Mouse (Mus musculus): ENCODE results near the gene Ccdc91.

The Ccdc91 gene

DNA sequence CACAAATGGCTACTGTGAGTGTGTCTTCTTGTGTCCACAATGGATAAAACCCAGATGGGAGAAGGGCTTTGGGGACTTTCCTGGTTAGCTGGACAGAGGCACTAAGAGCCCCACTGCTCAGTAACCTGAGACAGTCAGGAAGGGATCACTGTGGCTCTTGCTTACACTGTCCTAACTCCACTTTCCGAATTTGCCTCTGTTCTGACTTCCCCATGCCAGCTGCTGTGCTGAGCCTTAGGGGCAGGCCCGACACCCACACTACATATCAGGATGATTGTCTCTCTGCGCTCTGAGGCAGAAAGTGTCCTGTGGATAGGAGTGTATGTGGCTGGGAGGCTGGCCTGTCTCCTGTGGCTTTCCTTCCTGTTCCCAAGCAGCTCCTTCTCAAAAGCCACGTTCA lies 97.5 kb downstream of the Ccdc91 start:
- no peak for DNase-seq (ENCODE audit: low spot score)

DNA sequence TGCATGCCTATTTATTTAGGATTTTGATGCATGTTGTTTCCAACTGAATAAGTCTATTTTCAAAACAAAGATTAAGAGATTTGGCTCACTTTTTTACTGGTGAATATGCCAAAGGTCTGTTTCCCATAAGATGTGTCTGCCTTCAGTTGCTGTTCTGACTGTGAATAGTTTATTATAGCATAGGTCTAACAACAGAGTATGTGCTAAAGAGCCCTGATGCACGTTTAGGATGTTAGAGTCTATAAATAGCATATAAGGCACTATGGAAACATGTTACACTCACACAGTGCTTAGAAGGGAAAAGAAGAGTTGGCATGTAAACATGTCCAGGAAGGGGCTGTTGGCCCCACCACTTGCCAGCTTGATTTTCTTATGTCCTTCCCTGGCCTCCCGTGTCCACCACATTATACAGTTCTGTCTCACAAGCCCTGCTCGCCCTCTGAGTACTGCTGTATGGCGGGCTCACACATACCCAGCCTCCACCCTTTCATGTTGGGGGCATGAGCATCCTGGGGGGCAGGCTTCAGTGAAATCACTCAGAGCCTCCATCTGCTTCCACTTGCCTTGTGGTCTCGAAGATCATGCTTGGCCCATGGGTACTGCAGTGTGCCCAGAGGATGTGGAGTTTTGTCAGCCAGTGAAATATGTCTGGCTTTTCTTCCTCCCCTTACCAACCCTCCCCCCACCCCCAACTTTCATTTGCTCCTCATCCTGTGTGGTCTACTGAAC lies 99.0 kb downstream of the Ccdc91 start:
- no peak for DNase-seq (ENCODE audit: low spot score)

DNA sequence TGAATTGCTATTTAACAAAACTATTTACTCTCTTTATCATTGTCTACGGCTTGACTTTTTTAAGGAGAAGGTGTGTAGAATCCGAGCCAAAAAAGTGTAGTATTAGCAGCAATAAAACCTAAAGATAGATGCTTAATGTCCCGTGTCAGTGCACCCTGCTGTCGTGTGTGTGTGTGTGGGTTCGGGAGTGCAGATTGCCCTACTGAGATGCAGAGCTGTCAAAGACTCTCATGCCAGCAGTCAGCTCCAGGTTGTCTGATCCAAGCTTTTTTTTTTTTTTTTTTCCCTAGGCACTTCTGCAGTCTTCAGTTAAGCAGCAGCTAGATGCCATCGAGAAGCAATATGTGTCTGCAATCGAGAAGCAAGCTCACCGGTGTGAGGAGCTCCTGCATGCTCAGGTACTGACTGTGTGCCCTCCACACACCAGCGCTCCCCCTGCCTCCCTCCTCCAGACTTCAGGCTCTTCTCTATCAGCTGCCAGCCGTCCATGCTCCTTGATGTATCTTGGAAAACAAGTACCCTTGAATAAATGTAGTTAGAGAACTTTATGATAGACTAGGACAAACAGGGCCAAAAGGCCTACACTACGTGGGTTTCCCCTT lies 99.7 kb downstream of the Ccdc91 start:
- no peak for DNase-seq (ENCODE audit: low spot score)

DNA sequence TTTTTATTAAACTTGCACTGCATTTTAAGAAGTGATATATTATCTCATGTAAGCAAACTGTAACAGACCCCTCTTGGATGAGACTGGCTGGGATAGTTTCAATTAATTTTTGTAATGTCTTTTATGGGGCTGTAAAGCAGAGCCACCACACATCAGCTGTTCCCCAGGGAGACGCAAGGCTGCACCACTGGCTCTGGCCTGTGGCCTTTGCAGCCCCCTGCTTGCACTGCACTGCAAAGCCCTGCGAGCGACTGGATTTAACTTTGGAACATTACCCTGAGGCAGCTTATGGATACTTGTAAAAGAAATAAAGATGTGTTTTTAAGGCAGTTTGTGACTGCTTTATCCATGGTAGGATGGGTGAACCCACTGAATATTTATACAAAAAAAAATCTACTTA lies 112.0 kb downstream of the Ccdc91 start:
- no peak for DNase-seq (ENCODE audit: low spot score)

DNA sequence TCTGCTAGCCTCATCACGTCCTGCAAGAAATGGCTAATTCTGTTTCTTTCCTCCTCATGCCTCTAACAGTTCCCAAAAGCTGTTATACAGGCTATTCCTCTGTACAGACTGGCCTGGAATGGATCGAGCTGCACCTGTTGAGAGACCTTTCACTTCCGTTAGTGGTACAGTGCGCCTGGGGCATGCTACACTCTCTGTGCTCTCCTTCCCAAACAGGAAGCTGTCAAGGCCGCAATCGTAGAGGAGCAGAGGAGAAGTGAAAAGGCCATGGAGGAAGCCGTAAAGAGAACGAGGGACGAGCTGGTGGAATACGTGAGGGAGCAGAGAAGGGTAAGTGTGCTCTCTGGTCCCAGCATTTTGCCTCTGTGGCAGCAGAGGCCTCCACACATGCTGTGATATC lies 131.0 kb downstream of the Ccdc91 start:
- no peak for DNase-seq (ENCODE audit: low spot score)

DNA sequence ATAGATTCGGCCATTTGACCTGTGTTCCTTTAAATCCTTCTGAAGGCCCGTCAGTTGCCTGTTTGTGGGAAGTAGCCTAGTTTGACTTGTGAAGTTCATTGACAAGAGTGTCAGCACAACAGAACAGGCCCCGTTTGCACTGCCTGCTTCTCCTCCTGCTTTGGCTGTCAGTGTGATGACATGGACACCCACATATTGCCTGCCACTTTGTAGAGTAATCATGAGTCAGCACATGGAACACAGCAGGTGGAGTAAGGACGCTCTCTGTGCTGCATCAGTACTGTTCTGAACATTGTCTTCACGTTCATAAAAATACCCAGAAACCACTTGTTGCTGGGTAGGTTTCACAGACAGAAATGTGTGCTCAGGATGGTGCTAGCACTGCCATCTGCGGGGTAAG lies 132.0 kb downstream of the Ccdc91 start:
- DNase-seq (ENCODE audit: low spot score): no peak

DNA sequence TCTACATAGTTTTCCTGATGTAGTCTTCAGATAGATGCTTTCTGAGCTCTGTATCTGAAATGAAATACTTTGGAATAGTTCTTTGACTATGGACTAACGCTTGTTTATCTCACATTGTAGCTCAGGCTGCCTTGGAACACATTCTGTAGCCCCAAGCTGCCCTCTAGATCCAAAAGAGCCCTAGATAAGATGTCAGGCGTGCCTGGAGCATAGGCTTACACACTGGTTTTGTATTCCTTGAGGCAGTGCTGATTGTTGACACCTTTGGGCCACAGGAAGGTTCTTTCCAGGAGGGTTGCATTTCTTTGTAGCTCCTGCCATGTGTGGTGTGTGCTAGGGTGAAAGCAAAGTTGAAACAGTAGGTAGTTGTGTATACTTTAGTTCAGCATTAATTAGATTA lies 139.7 kb downstream of the Ccdc91 start:
- no peak for DNase-seq (ENCODE audit: low spot score)

DNA sequence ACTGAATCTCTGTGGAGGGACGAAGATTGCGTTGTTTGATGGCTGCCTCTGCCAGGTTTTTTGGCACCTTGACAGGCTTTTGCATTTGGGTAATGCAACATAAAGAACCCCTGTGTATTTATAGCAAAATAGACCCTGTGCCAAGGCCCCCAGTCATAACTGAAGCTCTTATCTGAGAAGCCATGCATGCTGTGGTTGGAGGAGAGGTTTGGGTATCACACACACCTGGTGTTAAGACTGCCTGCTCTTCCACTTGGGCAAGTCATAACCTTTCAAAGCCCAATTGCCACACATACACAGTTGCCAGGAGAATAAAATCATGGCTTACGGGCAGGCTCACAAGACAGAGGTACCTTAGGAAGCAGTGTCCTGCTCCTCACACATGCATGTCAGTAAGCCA lies 147.5 kb downstream of the Ccdc91 start:
- no peak for DNase-seq (ENCODE audit: low spot score)

DNA sequence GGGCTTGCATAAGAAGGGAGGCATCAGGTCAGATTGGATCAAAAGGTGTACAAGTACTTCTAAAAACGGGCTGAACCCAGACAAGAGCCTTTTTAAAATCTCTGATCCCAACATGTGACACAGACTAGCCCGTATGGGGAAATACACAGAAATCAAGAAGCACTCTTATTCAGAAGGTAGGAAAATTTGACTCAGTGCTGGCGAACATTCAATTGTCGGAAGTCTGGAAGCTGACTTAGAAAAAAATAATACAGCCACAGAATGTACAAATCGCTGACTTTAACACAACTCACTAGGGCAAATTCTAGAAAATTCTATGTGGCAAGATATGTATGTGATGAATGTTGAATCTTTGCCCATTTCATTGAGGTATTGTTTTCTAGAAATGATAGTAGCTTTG lies 160.8 kb downstream of the Ccdc91 start:
- no peak for DNase-seq (ENCODE audit: low spot score)

DNA sequence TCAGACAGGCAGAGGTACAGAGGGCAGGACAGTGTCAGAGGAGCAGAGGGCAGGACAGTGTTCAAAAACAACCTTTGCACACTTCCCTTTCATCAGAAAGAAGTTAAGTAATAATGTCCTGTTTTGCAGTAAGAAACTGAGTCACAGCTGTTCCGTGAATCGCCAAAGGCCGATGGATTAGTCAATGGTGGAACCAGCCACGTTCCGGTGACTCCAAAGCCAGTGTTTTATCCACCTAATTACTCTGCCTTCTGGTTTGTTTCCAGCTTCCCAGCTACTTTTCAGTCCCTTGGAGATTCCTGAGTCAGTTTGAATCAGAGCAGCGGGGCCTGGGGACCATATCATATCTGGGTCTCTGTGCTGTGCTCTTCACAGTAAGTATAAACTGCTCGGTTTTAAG lies 168.2 kb downstream of the Ccdc91 start:
- no peak for DNase-seq (ENCODE audit: low spot score)

DNA sequence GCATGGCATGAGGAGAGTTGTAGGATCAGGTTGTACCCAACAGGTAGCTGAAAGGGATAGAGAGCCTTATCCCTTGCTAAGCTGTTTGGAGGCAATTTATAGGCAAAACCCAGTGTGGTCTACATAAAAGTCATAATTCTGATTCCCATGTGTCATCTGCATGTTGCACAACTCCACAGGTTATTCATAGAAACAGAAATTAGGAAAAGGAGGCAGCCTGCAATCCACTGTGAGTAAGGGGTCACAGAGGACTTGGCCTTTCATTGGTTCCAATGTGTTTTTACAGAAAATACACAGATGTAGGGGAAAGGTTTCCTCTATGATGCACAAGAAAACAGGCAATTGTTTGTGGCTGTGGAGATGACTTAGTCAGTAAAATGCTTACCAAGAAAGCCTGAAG lies 168.8 kb downstream of the Ccdc91 start:
- no peak for DNase-seq (ENCODE audit: low spot score)

DNA sequence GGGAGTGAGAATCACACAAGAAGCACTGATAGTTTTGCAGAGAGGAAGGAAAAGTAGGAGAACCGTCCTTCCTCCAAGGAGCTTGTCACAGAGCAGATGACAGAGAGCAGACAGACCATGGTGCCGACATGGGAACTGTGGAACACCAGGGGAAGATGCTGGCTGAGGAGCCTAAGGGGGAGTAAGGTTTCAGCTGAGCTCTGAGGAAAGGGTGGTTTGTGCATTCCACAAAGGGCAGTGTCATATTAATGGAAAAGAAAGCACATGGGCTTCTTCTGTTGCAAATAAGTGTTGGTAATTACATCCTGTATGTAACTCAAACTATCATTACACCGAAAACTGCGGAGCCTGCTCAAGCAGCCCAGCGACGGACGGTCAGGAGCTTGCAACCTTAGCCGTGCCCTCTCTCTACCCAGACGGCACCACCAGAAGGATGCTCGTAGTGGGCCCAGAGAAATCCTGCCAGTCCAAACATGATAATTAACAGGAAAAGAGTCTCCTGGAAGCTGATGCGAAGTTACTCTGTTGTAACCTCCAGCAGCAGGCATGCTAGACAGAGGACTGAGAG lies 170.9 kb downstream of the Ccdc91 start:
- no peak for DNase-seq (ENCODE audit: low spot score)

DNA sequence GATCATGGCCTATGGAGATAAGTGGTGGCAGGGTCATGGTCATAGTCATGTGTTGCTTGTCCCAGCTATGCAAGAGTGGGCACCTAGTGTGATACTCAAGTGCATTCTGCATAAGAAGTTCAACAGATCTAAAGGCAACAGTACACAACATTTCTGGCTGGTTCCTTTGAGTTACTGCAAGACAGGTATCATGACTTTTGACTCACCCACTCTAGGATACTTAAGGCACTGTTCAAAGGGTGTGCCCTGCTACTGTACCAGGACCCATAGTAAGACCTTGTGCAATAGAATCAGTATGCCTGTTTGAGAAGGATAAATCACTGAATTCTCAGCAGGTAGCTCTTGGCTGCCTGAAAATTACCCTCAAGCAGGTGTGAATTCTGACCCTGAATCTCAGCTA lies 182.4 kb downstream of the Ccdc91 start:
- DNase-seq (ENCODE audit: low spot score): no peak

DNA sequence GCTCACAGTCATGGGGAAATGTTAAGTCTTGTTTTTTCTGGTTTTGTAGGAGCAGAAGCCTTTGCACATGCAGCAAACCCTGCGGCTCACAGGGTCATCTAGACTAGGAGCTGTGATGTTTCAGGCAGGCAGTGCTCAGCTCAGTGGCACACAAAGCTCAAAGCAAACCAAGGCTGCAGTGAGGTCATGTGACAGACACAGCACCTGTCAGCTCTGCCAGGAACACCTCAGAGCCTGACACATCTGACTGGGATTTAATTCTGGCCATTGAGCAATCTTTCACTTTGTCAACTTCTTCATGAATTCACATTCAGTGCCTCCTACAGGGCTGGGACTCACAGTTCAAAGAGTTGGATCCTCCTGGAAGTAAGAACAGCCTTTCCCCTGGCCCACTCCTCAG lies 185.1 kb downstream of the Ccdc91 start:
- DNase-seq (ENCODE audit: low spot score): no peak

DNA sequence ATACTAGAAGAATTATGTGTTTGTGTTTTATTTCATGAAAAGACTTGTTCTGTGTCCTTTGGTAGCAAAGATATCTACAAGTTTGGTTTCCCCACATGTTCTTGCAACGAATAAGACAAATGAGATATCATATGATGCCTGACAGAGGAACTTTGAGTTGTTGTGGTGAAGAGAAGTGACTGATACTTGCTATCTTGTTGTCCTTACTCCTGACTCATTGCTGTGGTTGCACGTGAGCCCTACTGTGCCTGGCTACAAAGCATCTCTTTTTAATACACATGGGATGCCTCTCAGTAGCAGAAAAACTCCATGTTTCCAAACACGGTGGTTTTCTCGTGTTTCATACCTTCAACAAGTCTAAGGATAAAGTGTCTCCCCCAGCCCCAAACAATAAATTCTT lies 186.2 kb downstream of the Ccdc91 start:
- DNase-seq (ENCODE audit: low spot score): no peak

DNA sequence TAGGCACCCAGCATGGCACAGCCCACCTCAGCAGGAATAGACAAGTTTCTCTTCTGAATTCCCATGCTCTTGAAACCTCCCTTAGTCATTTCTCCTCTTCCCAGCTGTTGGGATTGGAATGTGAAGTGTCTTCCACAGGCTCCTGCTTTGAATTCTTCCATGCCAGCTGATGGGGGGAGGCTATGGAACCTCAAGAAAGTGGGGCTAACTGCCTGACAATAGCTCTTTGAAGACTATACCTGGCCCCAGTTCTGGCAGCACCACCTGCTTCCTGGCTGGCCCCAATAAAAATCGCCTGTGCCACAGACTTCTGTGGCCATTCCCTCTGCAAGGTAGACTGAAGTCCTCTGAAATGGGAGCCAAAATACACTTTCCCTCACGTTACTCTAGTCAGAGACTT lies 187.0 kb downstream of the Ccdc91 start:
- no peak for DNase-seq (ENCODE audit: low spot score)

DNA sequence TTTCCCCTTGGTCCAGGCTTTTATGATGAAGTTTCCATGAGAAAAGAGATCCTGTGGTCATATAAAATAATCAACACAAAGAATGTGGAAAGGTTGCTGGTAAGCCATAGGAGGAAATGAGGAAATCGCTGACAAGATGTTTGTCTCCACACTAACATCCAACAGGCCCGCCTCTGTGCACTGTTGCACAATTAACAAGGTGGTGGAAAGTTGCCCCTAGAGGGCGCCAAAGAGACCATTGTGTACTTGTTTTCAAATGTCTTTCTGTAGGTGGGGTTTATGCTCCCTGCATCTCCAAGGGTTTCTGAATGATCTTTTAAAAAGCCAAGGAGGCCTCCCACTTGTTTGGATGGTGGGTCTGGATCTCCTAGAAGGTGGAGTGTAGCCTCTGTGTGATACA lies 188.7 kb downstream of the Ccdc91 start:
- peak; percentile 60 for DNase-seq (ENCODE audit: low spot score)

DNA sequence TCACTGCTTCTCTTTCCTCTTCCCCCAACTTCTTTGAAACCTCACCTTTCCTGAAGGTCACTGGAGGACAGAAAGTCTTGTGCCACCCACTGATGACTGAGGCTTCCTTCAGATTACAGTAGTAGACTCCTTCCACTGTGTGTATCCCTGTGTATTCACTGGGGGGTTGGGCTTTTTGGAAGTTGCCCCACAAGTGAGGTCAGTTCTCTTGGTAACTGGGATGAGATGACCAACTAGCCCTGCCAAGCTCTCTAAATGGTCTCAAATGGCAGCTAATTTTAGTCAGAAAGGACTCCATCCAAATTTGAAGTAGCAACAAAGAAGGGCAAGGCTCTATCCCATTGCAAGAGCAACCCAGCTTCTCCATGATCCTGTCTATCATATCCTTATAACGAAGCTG lies 195.7 kb downstream of the Ccdc91 start:
- no peak for DNase-seq (ENCODE audit: low spot score)

DNA sequence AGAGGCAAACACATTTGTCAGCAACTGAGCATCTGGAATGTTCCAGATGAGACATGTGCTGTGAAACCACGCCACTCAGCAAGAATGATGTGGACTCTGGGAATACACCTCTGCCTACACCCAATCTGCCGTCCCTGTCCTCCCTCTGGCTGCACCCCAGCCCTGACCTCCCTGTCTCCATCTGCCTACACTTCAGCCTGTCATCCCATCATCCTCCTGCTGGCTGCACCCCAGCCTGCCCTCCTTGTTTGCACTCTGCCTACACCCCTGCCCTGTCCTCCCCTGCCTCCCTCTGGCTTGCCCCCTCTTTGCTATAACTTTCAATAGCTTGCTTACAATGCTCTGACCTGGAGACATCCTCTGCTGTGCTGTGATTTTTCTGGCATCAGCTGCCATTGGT lies 196.9 kb downstream of the Ccdc91 start:
- no peak for DNase-seq (ENCODE audit: low spot score)

DNA sequence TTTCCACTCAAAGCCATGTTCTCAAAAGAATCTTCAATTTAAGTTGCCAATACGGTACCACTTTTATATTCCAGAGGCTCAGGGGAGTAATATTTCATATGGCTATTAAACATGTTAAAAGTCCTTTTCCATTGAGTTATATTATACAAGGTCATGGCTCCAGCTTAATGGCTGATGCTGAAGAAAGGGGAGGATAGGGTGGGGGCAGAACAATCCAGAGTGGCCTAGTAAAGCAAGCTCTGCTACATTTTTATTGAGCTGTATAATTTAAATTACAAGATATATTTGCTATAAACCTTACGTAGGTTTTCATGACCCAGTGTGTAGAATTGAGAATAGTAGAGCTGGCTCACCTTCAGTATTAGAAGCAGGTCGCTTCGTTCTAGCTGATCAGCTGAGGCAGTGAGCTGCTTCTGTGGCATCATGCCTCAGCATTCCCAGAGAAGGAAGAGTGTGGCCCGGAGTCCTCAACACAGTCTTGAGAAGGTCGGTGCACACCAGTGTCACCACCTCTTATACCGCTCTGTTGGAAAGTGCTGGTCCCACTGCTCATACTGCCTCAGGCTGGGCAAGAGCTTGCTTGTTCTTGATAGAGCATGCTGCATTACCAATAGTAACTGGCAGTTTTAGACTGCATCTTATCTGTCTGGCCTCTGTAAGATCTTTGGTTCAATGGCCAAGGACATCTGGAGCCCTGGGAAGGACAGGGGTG lies 199.6 kb downstream of the Ccdc91 start:
- no peak for DNase-seq (ENCODE audit: low spot score)

DNA sequence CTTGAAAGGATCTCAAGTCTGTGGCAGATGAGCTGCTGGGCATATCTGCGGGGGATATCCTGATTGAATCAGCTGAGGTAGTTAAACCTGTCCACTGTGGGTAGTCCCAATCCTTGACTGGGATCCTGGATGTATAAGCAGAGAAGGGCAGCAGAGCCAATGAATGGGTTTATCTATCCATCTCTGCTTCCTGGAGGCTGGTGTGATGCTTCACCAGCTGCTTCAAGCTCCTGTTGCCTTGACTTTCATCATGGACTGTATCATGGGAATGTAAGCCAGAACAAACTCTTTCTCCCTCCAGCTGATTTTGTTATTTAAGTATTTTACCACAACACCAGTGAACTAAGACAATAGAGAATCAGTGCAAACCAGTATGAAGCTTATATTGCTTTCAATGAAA lies 200.6 kb downstream of the Ccdc91 start:
- DNase-seq (ENCODE audit: low spot score): no peak

Measured in urinary bladder, postnatal 14 days (tissue).